Mouse (Mus musculus): ENCODE measurements at regions not wholly inside any gene's neighbourhood (a gene's known extent, or its start where the extent isn't known, plus 50 kb on each side); places are given as distances from the start of the nearest gene placed in this dataset.

GRCm38 (mm10) chr13:35486125-35486524, 173.5 kb upstream of the Cdyl start:
- ATAC-seq (replicated peaks; ENCODE audit: low FRiP score): no peak

GRCm38 (mm10) chr13:35499776-35500175, 159.9 kb upstream of the Cdyl start:
- Histone ChIP-seq H3K9me3 (ENCODE audit: control insufficient read depth, low read length) (no peaks in the 10 kb centered on the region), H3K4me2 (no peak overlapping the region), H3K36me3 (ENCODE audit: control insufficient read depth, insufficient read depth, low read length) (no peaks in the 10 kb centered on the region), H3K4me3 (ENCODE audit: low read depth, low read length) (no peak overlapping the region), H3K27ac (ENCODE audit: low read depth, low read length) (no peak overlapping the region), H3K4me1 (replicated peaks; ENCODE audit: control insufficient read depth, insufficient read depth, low read length) (no peaks in the 10 kb centered on the region), H3K9ac (ENCODE audit: low read depth, low read length) (no peak overlapping the region), H3K27me3 (replicated peaks; ENCODE audit: control insufficient read depth, insufficient read depth, low read length) (no peaks in the 10 kb centered on the region)
- ATAC-seq (replicated peaks; ENCODE audit: low FRiP score): no peak
- 90% methylated on average over 2 of the region's 2 CpGs for WGBS
- DNase-seq (ENCODE audit: low spot score): no peak

More at GRCm38 (mm10) chr13:35486125-35486524, 173.5 kb upstream of the Cdyl start:
- H3K9me3 ChIP-seq (ENCODE audit: control insufficient read depth, low read length): no peaks in the 10 kb centered on the region; the same call in 1 of the 2 replicates
- no peaks in the 10 kb centered on the region for H3K36me3 ChIP-seq (ENCODE audit: control insufficient read depth, insufficient read depth, low read length)
- no peak for DNase-seq (ENCODE audit: low spot score)
- H3K4me2 ChIP-seq: no peak overlapping the region
- WGBS: 80% methylated on average over 4 of the region's 4 CpGs
- no peak overlapping the region for H3K4me3 ChIP-seq (ENCODE audit: low read depth, low read length)
- no peaks in the 10 kb centered on the region for H3K4me1 ChIP-seq (replicated peaks; ENCODE audit: control insufficient read depth, insufficient read depth, low read length)
- no peaks in the 10 kb centered on the region for H3K27me3 ChIP-seq (replicated peaks; ENCODE audit: control insufficient read depth, insufficient read depth, low read length)
- H3K27ac ChIP-seq (ENCODE audit: low read depth, low read length): no peak overlapping the region
- no peak overlapping the region for H3K9ac ChIP-seq (ENCODE audit: low read depth, low read length)

GRCm38 (mm10) chr13:35500891-35501290, 158.7 kb upstream of the Cdyl start:
- Histone ChIP-seq H3K9ac (ENCODE audit: low read depth, low read length) (no peak overlapping the region), H3K4me1 (replicated peaks; ENCODE audit: control insufficient read depth, insufficient read depth, low read length) (no peaks in the 10 kb centered on the region), H3K4me2 (no peak overlapping the region), H3K27ac (ENCODE audit: low read depth, low read length) (no peak overlapping the region), H3K9me3 (ENCODE audit: control insufficient read depth, low read length) (no peaks in the 10 kb centered on the region), H3K27me3 (replicated peaks; ENCODE audit: control insufficient read depth, insufficient read depth, low read length) (no peaks in the 10 kb centered on the region), H3K36me3 (ENCODE audit: control insufficient read depth, insufficient read depth, low read length) (no peaks in the 10 kb centered on the region), H3K4me3 (ENCODE audit: low read depth, low read length) (no peak overlapping the region)
- no peak for DNase-seq (ENCODE audit: low spot score)
- ATAC-seq (replicated peaks; ENCODE audit: low FRiP score): no peak
- 68% methylated on average over 5 of the region's 5 CpGs for WGBS

GRCm38 (mm10) chr13:35501351-35502146, 158.1 kb upstream of the Cdyl start:
- H3K27me3 ChIP-seq (replicated peaks; ENCODE audit: control insufficient read depth, insufficient read depth, low read length): no peaks in the 10 kb centered on the region
- H3K4me2 ChIP-seq: no peak overlapping the region
- no peak overlapping the region for H3K9ac ChIP-seq (ENCODE audit: low read depth, low read length)
- H3K9me3 ChIP-seq (ENCODE audit: control insufficient read depth, low read length): no peaks in the 10 kb centered on the region
- DNase-seq (ENCODE audit: low spot score): no peak
- ATAC-seq (replicated peaks; ENCODE audit: low FRiP score): no peak
- H3K4me1 ChIP-seq (replicated peaks; ENCODE audit: control insufficient read depth, insufficient read depth, low read length): no peaks in the 10 kb centered on the region
- WGBS: 68% methylated on average over 11 of the region's 11 CpGs
- no peak overlapping the region for H3K4me3 ChIP-seq (ENCODE audit: low read depth, low read length)
- H3K27ac ChIP-seq (ENCODE audit: low read depth, low read length): no peak overlapping the region
- no peaks in the 10 kb centered on the region for H3K36me3 ChIP-seq (ENCODE audit: control insufficient read depth, insufficient read depth, low read length)

- Histone ChIP-seq H3K9me3 (ENCODE audit: control insufficient read depth, low read length) (no peaks in the 10 kb centered on the region), H3K27ac (ENCODE audit: low read depth, low read length) (no peak overlapping the region), H3K4me2 (no peak overlapping the region), H3K36me3 (ENCODE audit: control insufficient read depth, insufficient read depth, low read length) (no peaks in the 10 kb centered on the region), H3K27me3 (replicated peaks; ENCODE audit: control insufficient read depth, insufficient read depth, low read length) (no peaks in the 10 kb centered on the region), H3K4me3 (ENCODE audit: low read depth, low read length) (no peak overlapping the region), H3K4me1 (replicated peaks; ENCODE audit: control insufficient read depth, insufficient read depth, low read length) (no peaks in the 10 kb centered on the region), H3K9ac (ENCODE audit: low read depth, low read length) (no peak overlapping the region)
- no peak for ATAC-seq (replicated peaks; ENCODE audit: low FRiP score)
- DNase-seq (ENCODE audit: low spot score): no peak
- 68% methylated on average over 5 of the region's 5 CpGs for WGBS
These were observed 157.5 kb upstream of the Cdyl start for GRCm38 (mm10) chr13:35502147-35502522.

GRCm38 (mm10) chr13:35503362-35503821, 156.2 kb upstream of the Cdyl start:
- H3K4me3 ChIP-seq (ENCODE audit: low read depth, low read length): no peak overlapping the region
- H3K9me3 ChIP-seq (ENCODE audit: control insufficient read depth, low read length): no peaks in the 10 kb centered on the region
- no peaks in the 10 kb centered on the region for H3K27me3 ChIP-seq (replicated peaks; ENCODE audit: control insufficient read depth, insufficient read depth, low read length)
- WGBS: 77% methylated on average over 17 of the region's 17 CpGs
- H3K36me3 ChIP-seq (ENCODE audit: control insufficient read depth, insufficient read depth, low read length): no peaks in the 10 kb centered on the region
- ATAC-seq (replicated peaks; ENCODE audit: low FRiP score) (no peak), DNase-seq (ENCODE audit: low spot score) (no peak)
- no peak overlapping the region for H3K4me2 ChIP-seq
- H3K4me1 ChIP-seq (replicated peaks; ENCODE audit: control insufficient read depth, insufficient read depth, low read length): no peaks in the 10 kb centered on the region
- no peak overlapping the region for H3K9ac ChIP-seq (ENCODE audit: low read depth, low read length)
- no peak overlapping the region for H3K27ac ChIP-seq (ENCODE audit: low read depth, low read length)

- H3K36me3 ChIP-seq (ENCODE audit: control insufficient read depth, insufficient read depth, low read length): no peaks in the 10 kb centered on the region
- no peak overlapping the region for H3K4me3 ChIP-seq (ENCODE audit: low read depth, low read length)
- WGBS: 82% methylated on average over 1 of the region's 1 CpGs
- H3K9me3 ChIP-seq (ENCODE audit: control insufficient read depth, low read length): no peaks in the 10 kb centered on the region
- H3K27ac ChIP-seq (ENCODE audit: low read depth, low read length): no peak overlapping the region
- ATAC-seq (replicated peaks; ENCODE audit: low FRiP score) (no peak), DNase-seq (ENCODE audit: low spot score) (no peak)
- no peak overlapping the region for H3K4me2 ChIP-seq
- H3K27me3 ChIP-seq (replicated peaks; ENCODE audit: control insufficient read depth, insufficient read depth, low read length): no peaks in the 10 kb centered on the region
- H3K9ac ChIP-seq (ENCODE audit: low read depth, low read length): no peak overlapping the region
- H3K4me1 ChIP-seq (replicated peaks; ENCODE audit: control insufficient read depth, insufficient read depth, low read length): no peaks in the 10 kb centered on the region
These were observed 152.4 kb upstream of the Cdyl start for GRCm38 (mm10) chr13:35507195-35507594.

GRCm38 (mm10) chr13:35512029-35512507, 147.6 kb upstream of the Cdyl start:
- WGBS: 52% methylated on average over 8 of the region's 8 CpGs
- Histone ChIP-seq H3K27me3 (replicated peaks; ENCODE audit: control insufficient read depth, insufficient read depth, low read length) (no peaks in the 10 kb centered on the region), H3K9ac (ENCODE audit: low read depth, low read length) (no peak overlapping the region), H3K36me3 (ENCODE audit: control insufficient read depth, insufficient read depth, low read length) (no peaks in the 10 kb centered on the region), H3K4me1 (replicated peaks; ENCODE audit: control insufficient read depth, insufficient read depth, low read length) (no peaks in the 10 kb centered on the region), H3K9me3 (ENCODE audit: control insufficient read depth, low read length) (no peaks in the 10 kb centered on the region), H3K4me2 (no peak overlapping the region), H3K4me3 (ENCODE audit: low read depth, low read length) (no peak overlapping the region), H3K27ac (ENCODE audit: low read depth, low read length) (no peak overlapping the region)
- ATAC-seq (replicated peaks; ENCODE audit: low FRiP score): no peak
- no peak for DNase-seq (ENCODE audit: low spot score)

- no peaks in the 10 kb centered on the region for H3K27me3 ChIP-seq (replicated peaks; ENCODE audit: control insufficient read depth, insufficient read depth, low read length)
These were observed 146.5 kb upstream of the Cdyl start for GRCm38 (mm10) chr13:35513120-35513519.

More at GRCm38 (mm10) chr13:35513120-35513519, 146.5 kb upstream of the Cdyl start:
- H3K9me3 ChIP-seq (ENCODE audit: control insufficient read depth, low read length): no peaks in the 10 kb centered on the region
- no peak overlapping the region for H3K27ac ChIP-seq (ENCODE audit: low read depth, low read length)
- ATAC-seq (replicated peaks; ENCODE audit: low FRiP score) (no peak), DNase-seq (ENCODE audit: low spot score) (no peak)
- no peaks in the 10 kb centered on the region for H3K4me1 ChIP-seq (replicated peaks; ENCODE audit: control insufficient read depth, insufficient read depth, low read length)
- H3K4me2 ChIP-seq: no peak overlapping the region
- WGBS: 78% methylated on average over 8 of the region's 8 CpGs
- H3K4me3 ChIP-seq (ENCODE audit: low read depth, low read length): no peak overlapping the region
- no peaks in the 10 kb centered on the region for H3K36me3 ChIP-seq (ENCODE audit: control insufficient read depth, insufficient read depth, low read length)
- no peak overlapping the region for H3K9ac ChIP-seq (ENCODE audit: low read depth, low read length)
